Mouse (Mus musculus): ENCODE results near the gene Chat. TPM values are rescaled to one million over a fixed set of nuclear protein-coding genes. Genes with fewer than 3 reads are reported as not detected.

Chat gene
- not detected for polyA plus RNA-seq (2017; shearing (Covaris generic))

DNA sequence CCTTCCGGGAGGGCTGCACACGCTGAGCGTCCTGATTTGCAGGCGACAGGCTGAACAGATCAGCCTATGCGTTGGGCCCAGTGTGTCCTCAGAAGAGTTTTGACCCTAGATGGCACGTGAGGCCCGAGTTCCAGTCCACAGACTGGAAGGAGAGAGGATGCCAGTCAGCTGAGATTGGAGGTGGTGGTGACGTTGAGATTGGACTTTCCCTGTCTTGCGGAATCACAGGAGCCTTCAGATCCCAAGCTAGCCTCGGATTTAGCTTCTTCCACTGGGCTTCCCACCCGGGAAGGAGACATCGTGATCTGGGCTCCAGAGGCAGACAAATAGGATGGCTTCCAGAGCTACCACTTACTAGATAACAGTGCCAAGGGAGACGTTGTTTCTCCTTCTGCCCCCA lies at the start of gene Chat:
TSS of gene Chat (minus strand) at position 101 of the 400 bp plus-strand sequence.
- no peak for ATAC-seq

GRCm38 (mm10) chr14:32513336-32514032 lies 47.7 kb upstream of the Chat start, which contains the start of gene Ercc6:
TSS of gene Ercc6 (plus strand) at chr14:32513521.
- peak; percentile 92 for ATAC-seq

GRCm38 (mm10) chr14:32512912-32513311 lies 47.1 kb upstream of the Chat start:
- ATAC-seq: no peak

- no peak for ATAC-seq
Observed at GRCm38 (mm10) chr14:32509443-32509961, 43.7 kb upstream of the Chat start.

GRCm38 (mm10) chr14:32508105-32508835 lies 42.5 kb upstream of the Chat start:
- no peak for ATAC-seq

- ATAC-seq: no peak
Observed at GRCm38 (mm10) chr14:32507216-32507615, 41.4 kb upstream of the Chat start.

DNA sequence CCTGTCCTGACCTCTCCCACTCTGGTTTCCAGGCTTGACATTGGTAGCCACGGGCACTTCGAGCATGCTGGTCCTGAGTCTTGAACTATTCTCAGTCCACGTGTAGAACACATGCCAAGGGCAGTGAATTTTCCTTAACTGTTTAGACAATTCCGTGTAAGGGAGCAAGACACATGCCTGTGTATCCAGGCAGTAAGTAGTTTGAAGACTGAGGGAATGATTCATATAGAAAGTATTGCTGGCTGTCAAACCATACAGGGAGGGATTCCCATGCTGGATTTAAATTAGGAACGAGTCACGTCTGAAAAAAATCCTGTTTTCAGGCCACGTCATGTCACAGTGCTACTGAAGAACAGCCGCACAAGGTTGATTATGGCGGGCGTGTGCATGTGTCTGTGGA lies 40.5 kb upstream of the Chat start:
- no peak for ATAC-seq

DNA sequence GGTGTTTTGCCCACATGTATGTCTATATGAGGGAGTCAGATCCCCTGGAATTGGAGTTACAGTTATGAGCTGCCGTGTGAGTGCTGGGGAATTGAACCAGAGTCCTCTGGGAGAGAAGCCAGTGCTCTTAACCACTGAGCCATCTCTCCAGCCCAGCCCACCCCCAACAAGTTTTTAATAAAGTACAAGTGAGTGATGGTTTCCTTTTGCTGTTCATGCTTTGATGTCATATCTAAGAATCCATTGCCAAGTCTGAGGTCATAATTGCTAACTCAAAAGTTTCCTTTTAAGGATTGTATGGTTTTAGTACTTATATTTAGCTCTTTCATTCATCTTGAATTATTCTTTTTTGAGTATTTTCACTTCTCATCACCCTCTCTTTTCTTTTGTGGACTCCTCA lies 38.1 kb upstream of the Chat start:
- no peak for ATAC-seq

DNA sequence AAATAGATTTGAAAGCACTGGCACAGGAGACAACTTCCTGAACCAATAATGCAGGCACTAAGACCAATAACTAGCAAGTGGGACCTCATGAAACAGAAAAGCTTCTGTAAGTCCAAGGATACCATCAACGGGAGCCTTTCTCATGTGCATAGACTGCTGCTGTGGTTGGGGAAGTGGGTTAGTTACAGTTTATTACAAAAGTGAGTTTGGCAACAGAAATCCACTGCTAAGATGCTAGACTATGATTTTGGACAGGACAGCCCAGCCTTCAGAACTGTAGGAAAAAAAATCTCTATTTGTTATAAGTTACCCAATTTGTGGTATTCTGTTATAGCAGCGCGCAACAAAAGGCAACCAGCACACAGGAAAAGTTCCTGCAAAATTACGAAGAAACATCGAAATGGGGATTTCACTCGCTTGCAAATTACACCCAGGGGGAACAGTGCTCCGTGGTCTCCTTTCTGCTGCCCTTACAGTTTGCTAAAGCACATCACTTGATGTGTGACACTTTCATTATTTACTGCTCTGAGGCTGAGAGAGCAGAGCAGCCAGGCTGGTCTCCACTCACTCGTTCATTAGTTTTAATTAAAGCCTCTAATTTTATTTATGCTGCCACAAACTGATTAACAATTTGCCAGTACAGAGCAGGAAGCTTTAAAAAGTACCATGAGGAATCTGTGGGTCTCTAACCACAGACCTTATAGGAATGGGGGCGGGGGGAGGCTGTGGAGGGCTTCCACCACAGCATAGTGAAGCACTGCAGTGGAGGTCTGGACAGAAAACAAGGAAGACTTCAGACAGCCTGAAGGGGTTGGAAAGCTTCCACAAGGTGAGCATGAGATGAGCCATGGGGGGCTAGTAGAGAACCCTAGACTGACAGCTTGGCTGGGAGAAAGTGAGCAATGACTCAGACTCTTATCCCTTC lies 37.2 kb upstream of the Chat start:
- ATAC-seq: no peak

DNA sequence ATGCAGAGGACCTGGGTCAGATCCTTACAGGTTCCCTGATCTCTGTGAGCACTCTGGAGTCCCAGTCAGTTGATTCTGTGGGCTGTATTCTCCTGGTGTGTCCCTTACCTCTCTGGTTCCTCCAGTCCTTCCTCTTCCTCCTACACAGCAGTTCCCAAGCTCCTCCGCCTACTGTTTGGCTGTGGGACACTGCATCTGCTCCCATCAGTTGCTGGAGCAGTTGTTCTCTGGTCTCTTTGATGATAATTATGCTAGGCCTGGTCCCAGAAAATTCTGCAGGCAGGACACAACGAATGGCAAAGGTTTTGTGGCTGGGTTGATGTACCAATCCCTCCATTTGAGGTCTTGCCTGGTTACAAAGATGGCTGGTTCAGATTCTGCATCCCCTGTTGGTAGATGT lies 35.5 kb upstream of the Chat start:
- ATAC-seq: no peak

GRCm38 (mm10) chr14:32496115-32496850 lies 30.5 kb upstream of the Chat start:
- no peak for ATAC-seq

- peak; percentile 37 for ATAC-seq
Observed at GRCm38 (mm10) chr14:32492521-32492920, 26.7 kb upstream of the Chat start.

GRCm38 (mm10) chr14:32482061-32482460 lies 16.3 kb upstream of the Chat start:
- ATAC-seq: peak; percentile 63

DNA sequence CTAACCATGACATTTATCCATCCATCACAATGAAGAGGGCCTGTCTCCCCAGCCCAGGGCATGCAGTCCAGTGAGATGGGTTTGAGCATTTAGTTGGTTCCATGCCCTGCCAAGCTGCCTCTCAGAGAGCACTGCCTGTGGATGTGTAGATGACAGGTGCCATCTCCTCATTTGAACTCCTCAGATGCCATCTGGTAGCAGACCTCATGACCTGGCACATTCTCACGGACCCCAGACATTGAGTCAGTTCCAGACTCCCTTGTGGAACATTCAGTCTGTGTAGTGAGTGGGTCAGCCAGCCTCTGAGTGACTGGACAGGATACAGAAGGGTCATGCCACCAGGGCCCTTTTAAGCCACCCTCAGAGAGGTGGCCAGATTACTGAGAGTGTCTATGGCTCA lies 11.8 kb upstream of the Chat start:
- ATAC-seq: no peak

GRCm38 (mm10) chr14:32476559-32476958 lies 10.8 kb upstream of the Chat start:
- no peak for ATAC-seq

DNA sequence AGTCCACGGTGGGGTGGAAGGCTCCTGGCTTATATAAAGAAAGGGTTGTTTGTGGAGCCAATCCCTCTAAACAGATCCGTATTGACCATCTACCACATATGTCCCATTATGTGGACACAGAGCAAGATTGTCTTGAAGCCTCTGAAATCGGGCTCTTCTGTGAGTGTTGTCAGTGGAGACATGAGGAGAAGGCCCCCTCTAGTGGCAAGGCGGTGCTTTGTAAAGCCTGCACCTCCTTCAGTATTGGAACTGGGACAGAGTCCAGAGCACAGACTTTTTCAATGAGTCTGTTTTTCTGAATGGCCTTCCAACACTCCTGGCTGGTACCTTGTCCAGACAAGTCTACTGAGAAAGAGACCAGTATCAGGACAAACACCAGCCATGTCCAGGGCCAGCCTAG lies 7.2 kb upstream of the Chat start:
- no peak for ATAC-seq

- no peak for ATAC-seq
Observed at GRCm38 (mm10) chr14:32467606-32468005, 1.8 kb upstream of the Chat start.

DNA sequence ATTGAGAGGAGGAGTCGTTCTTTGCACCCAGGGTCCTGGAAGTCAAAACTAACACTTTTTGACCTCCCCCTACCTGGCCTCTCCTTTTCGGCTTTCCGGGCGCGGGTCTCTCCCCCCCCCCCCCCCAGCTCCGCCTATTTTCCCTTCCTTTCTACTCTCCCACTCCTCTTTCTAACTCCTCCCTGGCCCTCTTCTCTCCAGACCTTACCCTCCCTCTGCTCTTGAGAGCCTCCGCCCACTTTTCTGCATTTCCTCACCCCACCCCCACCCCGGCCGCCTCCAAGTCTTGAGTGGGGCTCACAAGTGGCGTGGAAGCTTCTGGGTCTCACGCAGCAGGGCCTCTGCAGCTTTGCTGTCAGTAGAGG lies 301 bp downstream of the Chat start:
- ATAC-seq: no peak

DNA sequence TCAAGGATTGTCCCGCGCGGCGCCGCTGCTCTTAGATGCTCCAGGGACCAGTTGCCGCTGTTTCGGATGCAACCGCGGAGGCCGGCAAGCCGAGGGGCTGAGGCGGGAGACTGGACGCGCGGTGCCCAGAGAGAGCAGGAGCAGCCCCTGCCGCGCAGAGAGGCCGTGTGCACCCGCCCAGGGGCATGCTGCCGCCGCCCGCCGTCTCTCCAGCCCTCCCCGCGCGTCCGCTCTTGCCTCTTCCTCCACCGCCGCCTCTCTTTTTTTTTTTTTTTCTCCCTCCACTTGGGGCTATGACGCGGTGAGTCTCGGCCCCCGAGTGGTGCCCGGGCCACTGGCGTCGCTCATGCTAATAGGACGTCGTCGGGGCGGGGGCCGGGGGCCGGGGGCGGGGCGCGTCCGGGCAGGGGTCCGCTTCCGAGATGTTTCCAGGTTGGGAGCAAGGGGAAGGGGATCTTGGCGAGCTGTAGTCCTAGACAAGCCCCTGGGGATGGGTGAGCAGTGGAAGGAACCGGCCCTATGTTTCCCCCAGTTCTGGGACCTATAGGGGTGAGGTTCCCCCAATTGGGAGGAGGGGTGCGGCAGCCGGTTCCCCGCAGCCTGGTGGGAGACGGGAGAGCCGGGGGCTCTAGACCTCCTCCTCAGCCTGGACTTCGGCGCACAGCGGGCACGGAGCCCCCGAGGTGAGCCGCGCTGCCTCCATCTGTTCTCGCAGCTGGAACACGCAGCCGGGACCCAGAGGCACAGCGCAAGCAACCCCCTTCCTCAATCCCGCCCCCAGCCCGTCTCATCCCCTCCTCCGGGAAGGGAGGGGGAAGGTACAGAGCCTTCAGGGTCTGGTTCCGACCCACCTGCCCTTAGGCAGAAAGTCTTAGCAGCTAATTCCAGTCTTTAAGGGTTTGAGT lies 936 bp downstream of the Chat start, which contains the start of gene Slc18a3:
TSS of gene Slc18a3 (minus strand) at position 250 of the 905 bp plus-strand sequence.
- no peak for ATAC-seq

DNA sequence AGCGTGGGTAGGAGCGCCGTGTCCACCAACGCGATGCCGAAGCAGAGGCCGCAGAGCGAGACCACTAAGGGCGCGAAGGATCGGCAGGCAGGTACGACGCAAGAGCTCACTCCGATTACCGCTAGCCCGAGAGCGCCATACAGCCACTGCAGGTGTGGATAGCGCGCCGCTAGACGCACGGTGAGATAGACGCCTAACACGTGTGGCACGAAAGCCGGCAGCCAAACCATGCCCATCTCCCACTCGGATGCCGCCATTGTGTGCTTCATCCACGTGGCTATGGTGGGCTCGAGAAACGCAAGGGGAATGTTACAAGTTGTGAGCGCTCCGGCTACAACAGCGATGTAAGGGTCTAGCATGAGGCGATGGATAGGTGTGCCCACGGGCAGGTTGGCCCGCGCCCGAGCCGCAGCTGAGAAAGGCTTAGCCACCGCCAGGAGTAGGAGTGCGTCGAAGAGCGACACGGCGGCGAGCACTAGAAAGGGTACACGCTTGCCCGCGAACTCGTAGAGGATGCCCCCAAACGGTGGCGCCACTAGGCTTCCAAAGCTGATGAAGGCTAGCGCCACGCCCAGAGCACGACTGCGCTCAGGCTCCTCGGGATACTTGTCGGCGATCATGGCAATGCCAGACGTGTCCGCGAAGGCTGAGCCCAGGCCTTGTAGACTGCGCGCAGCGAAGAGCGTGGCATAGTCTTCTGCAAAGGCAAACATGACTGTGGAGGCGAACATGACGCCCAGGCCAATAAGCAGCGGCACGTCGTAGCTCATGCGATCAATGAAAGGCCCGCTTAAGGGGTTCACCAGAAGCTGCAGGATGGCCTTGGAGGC lies 2.4 kb downstream of the Chat start:
- no peak for ATAC-seq
